22 mouse cellular contexts compared by ENCODE assay signal in genomic region chr5:52130496-52130895, GRCm38 (mm10). TPM values are rescaled to one million over a fixed set of nuclear protein-coding genes. Genes with fewer than 3 reads are reported as not detected.
DNase-seq lines count a peak whose midpoint lies in the region; ATAC-seq and TF ChIP-seq lines count a peak whose summit lies in the region.
"Had no signal": no experiment of that assay in that cellular context is flagged by ENCODE, and none has a peak within 500 bp of the region (broad histone marks: within the 10 kb centered on the region; RNA-seq: fewer than 3 reads in every experiment).

No protein-coding gene starts in this region.

- no peak overlapping the region for H3K27ac ChIP-seq in intestine, embryonic 15.5 days
- H3K27ac ChIP-seq in intestine, postnatal 0 days (ENCODE audit: low read depth, low read length) = no peak overlapping the region
- no peak overlapping the region for H3K27ac ChIP-seq in lung, embryonic 14.5 days (ENCODE audit: low read depth)
- peak overlapping the region; percentile 31; the same call in 1 of the 2 replicates for H3K27ac ChIP-seq in stomach, embryonic 16.5 days (ENCODE audit: low read length)
- H3K27ac ChIP-seq: forebrain, embryonic 12.5 days; hindbrain, embryonic 15.5 days; midbrain, embryonic 13.5 days; neural tube, embryonic 15.5 days had no signal

- no peak overlapping the region for H3K4me3 ChIP-seq in intestine, embryonic 15.5 days (replicated peaks)
- no peak overlapping the region for H3K4me3 ChIP-seq in intestine, postnatal 0 days (ENCODE audit: low read depth, low read length)
- H3K4me3 ChIP-seq in lung, embryonic 14.5 days (ENCODE audit: low read depth, low read length) = no peak overlapping the region
- H3K4me3 ChIP-seq in lung, adult 2 months (replicated peaks; ENCODE audit: extremely low read depth, low read depth, low read length) = no peak overlapping the region
- H3K4me3 ChIP-seq in stomach, embryonic 16.5 days (replicated peaks; ENCODE audit: low read length) = no peak overlapping the region
- H3K4me3 ChIP-seq: forebrain, embryonic 12.5 days; hindbrain, embryonic 15.5 days; midbrain, embryonic 13.5 days; myocyte; neural tube, embryonic 15.5 days had no signal

- ATAC-seq in intestine, embryonic 15.5 days = peak; percentile 77
- ATAC-seq in intestine, postnatal 0 days = no peak
- ATAC-seq in lung, embryonic 14.5 days (ENCODE audit: insufficient read depth) = peak; percentile 48; the same call in 1 of the 2 replicates
- peak; percentile 81 for ATAC-seq in stomach, embryonic 16.5 days (ENCODE audit: insufficient read depth, low FRiP score)
- ATAC-seq: midbrain, embryonic 13.5 days had no signal

- DNase-seq in lung, embryonic 14.5 days = peak; percentile 47
- DNase-seq in lung, adult 2 months = no peak
- peak; percentile 52 to 56 for DNase-seq in heart, postnatal 14 days
- DNase-seq in layer of hippocampus, adult 11-12 months (ENCODE audit: low spot score) = no peak
- DNase-seq in ovary, postnatal 36 days (ENCODE audit: low spot score) = no peak
- DNase-seq: adrenal gland, postnatal 14 days; B cell, adult 2 months; cerebellum, adult 11-12 months; cerebellum, postnatal 25 days; gastrocnemius, postnatal 25 days; left cerebral cortex, postnatal 4 days; retina, postnatal 1 day; right cerebral cortex, postnatal 4 days had no signal

- no peak for TF ChIP-seq POLR2A in lung, adult 2 months (IDR thresholded peaks at IDR 0.05; ENCODE audit: borderline replicate concordance, extremely low read depth, low read depth, low read length)

- no peak overlapping the region for H3K4me2 ChIP-seq in intestine, embryonic 15.5 days (replicated peaks)
- no peak overlapping the region for H3K4me2 ChIP-seq in intestine, postnatal 0 days (replicated peaks; ENCODE audit: low read depth)
- no peak overlapping the region for H3K4me2 ChIP-seq in lung, embryonic 14.5 days
- H3K4me2 ChIP-seq in stomach, embryonic 16.5 days (ENCODE audit: low read depth, low read length) = no peak overlapping the region
- H3K4me2 ChIP-seq: forebrain, embryonic 12.5 days; hindbrain, embryonic 15.5 days; liver, embryonic 11.5 days; midbrain, embryonic 13.5 days; neural tube, embryonic 15.5 days had no signal

- TF ChIP-seq CTCF in intestine, postnatal 0 days (IDR thresholded peaks at IDR 0.05; ENCODE audit: low read depth) = no peak
- no peak for TF ChIP-seq CTCF in lung, embryonic 14.5 days (IDR thresholded peaks at IDR 0.05; ENCODE audit: low read depth)
- no peak for TF ChIP-seq CTCF in lung, adult 2 months (IDR thresholded peaks at IDR 0.05; ENCODE audit: insufficient read depth, low read length)

- H3K27me3 ChIP-seq in intestine, embryonic 15.5 days (replicated peaks) = no peaks in the 10 kb centered on the region
- H3K27me3 ChIP-seq in intestine, postnatal 0 days (replicated peaks; ENCODE audit: control insufficient read depth, insufficient read depth, low read length) = no peaks in the 10 kb centered on the region
- no peaks in the 10 kb centered on the region for H3K27me3 ChIP-seq in lung, embryonic 14.5 days (ENCODE audit: insufficient read depth, low read length)
- H3K27me3 ChIP-seq in stomach, embryonic 16.5 days (ENCODE audit: control insufficient read depth, insufficient read depth, low read length) = no peaks in the 10 kb centered on the region
- H3K27me3 ChIP-seq: forebrain, embryonic 12.5 days; hindbrain, embryonic 15.5 days; midbrain, embryonic 13.5 days; neural tube, embryonic 15.5 days had no signal

- H3K36me3 ChIP-seq in intestine, embryonic 15.5 days = no peaks in the 10 kb centered on the region
- peaks cover 3% of the 10 kb centered on the region; the same call in 1 of the 2 replicates for H3K36me3 ChIP-seq in intestine, postnatal 0 days (ENCODE audit: control insufficient read depth, insufficient read depth)
- H3K36me3 ChIP-seq in lung, embryonic 14.5 days (ENCODE audit: insufficient read depth) = 0 out of 2 replicates have a peak, but pooled peaks cover 7% of the 10 kb centered on the region
- H3K36me3 ChIP-seq in stomach, embryonic 16.5 days (ENCODE audit: control insufficient read depth, insufficient read depth, low read length) = no peaks in the 10 kb centered on the region; the same call in 1 of the 2 replicates
- H3K36me3 ChIP-seq: forebrain, embryonic 12.5 days; hindbrain, embryonic 15.5 days; neural tube, embryonic 15.5 days had no signal

- 29% methylated on average over 1 of the region's 1 CpGs for WGBS in intestine, embryonic 15.5 days
- 60% methylated on average over 1 of the region's 1 CpGs for WGBS in intestine, postnatal 0 days
- 63% methylated on average over 1 of the region's 1 CpGs for WGBS in lung, embryonic 14.5 days
- WGBS in lung, adult 2 months = 69% methylated on average over 1 of the region's 1 CpGs
- 42% methylated on average over 1 of the region's 1 CpGs for WGBS in stomach, embryonic 16.5 days

- no peaks in the 10 kb centered on the region for H3K4me1 ChIP-seq in intestine, embryonic 15.5 days (replicated peaks)
- H3K4me1 ChIP-seq in intestine, postnatal 0 days (replicated peaks; ENCODE audit: control insufficient read depth, insufficient read depth, low read length) = no peaks in the 10 kb centered on the region
- no peaks in the 10 kb centered on the region for H3K4me1 ChIP-seq in lung, embryonic 14.5 days (ENCODE audit: insufficient read depth)
- no peaks in the 10 kb centered on the region for H3K4me1 ChIP-seq in lung, adult 2 months (ENCODE audit: control insufficient read depth, insufficient read depth, low read length)
- H3K4me1 ChIP-seq in stomach, embryonic 16.5 days (ENCODE audit: control insufficient read depth, insufficient read depth, low read length) = peaks cover 3% of the 10 kb centered on the region; the same call in 1 of the 2 replicates
- H3K4me1 ChIP-seq: forebrain, embryonic 12.5 days; hindbrain, embryonic 15.5 days; midbrain, embryonic 13.5 days; neural tube, embryonic 15.5 days had no signal

- H3K9ac ChIP-seq in intestine, embryonic 15.5 days = no peak overlapping the region
- no peak overlapping the region for H3K9ac ChIP-seq in intestine, postnatal 0 days (ENCODE audit: low read depth, low read length)
- H3K9ac ChIP-seq in lung, embryonic 14.5 days = no peak overlapping the region
- no peak overlapping the region for H3K9ac ChIP-seq in stomach, embryonic 16.5 days (ENCODE audit: low read length)
- H3K9ac ChIP-seq: forebrain, embryonic 12.5 days; hindbrain, embryonic 15.5 days; midbrain, embryonic 13.5 days; neural tube, embryonic 15.5 days had no signal

- intact Hi-C loops in heart, postnatal 14 days (cut with DNase I) = loop anchor here (5.0 kb wide), 1 partner anchor 112 kb away; no protein-coding TSS in a partner anchor

- H3K9me3 ChIP-seq in intestine, embryonic 15.5 days = no peaks in the 10 kb centered on the region
- H3K9me3 ChIP-seq in intestine, postnatal 0 days (ENCODE audit: control insufficient read depth) = no peaks in the 10 kb centered on the region
- no peaks in the 10 kb centered on the region for H3K9me3 ChIP-seq in lung, embryonic 14.5 days (ENCODE audit: low read depth, low read length)
- H3K9me3 ChIP-seq in stomach, embryonic 16.5 days (replicated peaks; ENCODE audit: control insufficient read depth, low read length) = no peaks in the 10 kb centered on the region
- H3K9me3 ChIP-seq: forebrain, embryonic 12.5 days; hindbrain, embryonic 15.5 days; midbrain, embryonic 13.5 days; neural tube, embryonic 15.5 days had no signal

RNA-seq across cellular contexts. Expression of gene Dhx15, which starts 59.8 kb away (rescaled TPM):
- 138 and 146 TPM in 2 replicates for polyA plus RNA-seq in intestine, embryonic 15.5 days (2015; fragmentation: Nextera tagmentation; extraction: Ambion mirVana)
- polyA plus RNA-seq in intestine, postnatal 0 days (2015; fragmentation: Nextera tagmentation; extraction: Ambion mirVana) = 48.0 and 48.4 TPM in 2 replicates
- 96.8 and 103 TPM in 2 replicates for polyA plus RNA-seq in lung, embryonic 14.5 days (2014; fragmentation: Nextera tagmentation; extraction: Ambion mirVana)
- 29.2 and 50.8 TPM in 2 replicates for polyA plus RNA-seq in lung, adult 2 months (2012; rRNA removed)
- 10 to 100 TPM; 65.2 to 65.7 TPM for total RNA-seq in heart, postnatal 14 days (2021)
- 141 and 142 TPM in 2 replicates for polyA plus RNA-seq in stomach, embryonic 16.5 days (2015; fragmentation: Nextera tagmentation; extraction: Ambion mirVana)

Comparison
In these comparisons a context has a peak if more than half of its experiments do, and no peak if none do; other contexts are left out.
1. DNase-seq: peak in lung, embryonic 14.5 days (single experiment) and heart, postnatal 14 days (2 of 2); none in lung, adult 2 months (single experiment), layer of hippocampus, adult 11-12 months (single experiment) and ovary, postnatal 36 days (single experiment).